Mouse (Mus musculus): ENCODE measurements around the gene Gtpbp2.

The Gtpbp2 gene

GRCm38 (mm10) chr17:46182273-46182672, 21.4 kb downstream of the Gtpbp2 start:
- in situ Hi-C loops (cut with MboI; ENCODE audit: low pct_unique_long_range_greater_than_20kb in 1 of 2, low sequenced_read_pairs in 2 of 2, unreplicated experiment in 1 of 2): no loop called here

- in situ Hi-C loops (cut with MboI; ENCODE audit: low pct_unique_long_range_greater_than_20kb in 1 of 2, low sequenced_read_pairs in 2 of 2, unreplicated experiment in 1 of 2): no loop called here
Observed at GRCm38 (mm10) chr17:46188829-46189228, 28.0 kb downstream of the Gtpbp2 start.

- in situ Hi-C loops (cut with MboI; ENCODE audit: low pct_unique_long_range_greater_than_20kb in 1 of 2, low sequenced_read_pairs in 2 of 2, unreplicated experiment in 1 of 2): loop anchor here (25.0 kb wide), 1 partner anchor 764 kb away; the partner anchor contains the start of gene Cdc5l (in 2 of the 2)
Observed at GRCm38 (mm10) chr17:46201151-46201550, 40.3 kb downstream of the Gtpbp2 start.

- in situ Hi-C loops (cut with MboI; ENCODE audit: low pct_unique_long_range_greater_than_20kb in 1 of 2, low sequenced_read_pairs in 2 of 2, unreplicated experiment in 1 of 2): loop anchor here (25.0 kb wide), 1 partner anchor 765 kb away; the partner anchor contains the start of gene Cdc5l (in 2 of the 2)
Observed at GRCm38 (mm10) chr17:46202421-46203071, 41.7 kb downstream of the Gtpbp2 start, which contains the start of the genes Polh and Xpo5. Gene Polh (minus strand): TSS chr17:46202645. Gene Xpo5 (plus strand): TSS chr17:46202782.

- in situ Hi-C loops (cut with MboI; ENCODE audit: low pct_unique_long_range_greater_than_20kb in 1 of 2, low sequenced_read_pairs in 2 of 2, unreplicated experiment in 1 of 2): loop anchor here (25.0 kb wide), 1 partner anchor 766 kb away; the partner anchor contains the start of gene Cdc5l (in 2 of the 2)
Observed at GRCm38 (mm10) chr17:46203078-46203477, 42.2 kb downstream of the Gtpbp2 start.

- in situ Hi-C loops (cut with MboI; ENCODE audit: low pct_unique_long_range_greater_than_20kb in 1 of 2, low sequenced_read_pairs in 2 of 2, unreplicated experiment in 1 of 2): loop anchor here (5.0 to 25.0 kb wide), 2 partner anchors 41 to 769 kb away; partner anchors contain the start of genes Cdc5l (in 2 of the 2), Polr1c (in 1 of the 2) and Yipf3 (in 1 of the 2)
Observed at GRCm38 (mm10) chr17:46206676-46207075, 45.8 kb downstream of the Gtpbp2 start.

GRCm38 (mm10) chr17:46210550-46210949, 49.7 kb downstream of the Gtpbp2 start:
- in situ Hi-C loops (cut with MboI; ENCODE audit: low pct_unique_long_range_greater_than_20kb in 1 of 2, low sequenced_read_pairs in 2 of 2, unreplicated experiment in 1 of 2): loop anchor here (25.0 kb wide), 1 partner anchor 773 kb away; the partner anchor contains the start of gene Cdc5l (in 2 of the 2)

All from mouse embryonic stem cell (cell line).